Mouse (Mus musculus): ENCODE results near the gene Hist1h2bh.

DNA sequence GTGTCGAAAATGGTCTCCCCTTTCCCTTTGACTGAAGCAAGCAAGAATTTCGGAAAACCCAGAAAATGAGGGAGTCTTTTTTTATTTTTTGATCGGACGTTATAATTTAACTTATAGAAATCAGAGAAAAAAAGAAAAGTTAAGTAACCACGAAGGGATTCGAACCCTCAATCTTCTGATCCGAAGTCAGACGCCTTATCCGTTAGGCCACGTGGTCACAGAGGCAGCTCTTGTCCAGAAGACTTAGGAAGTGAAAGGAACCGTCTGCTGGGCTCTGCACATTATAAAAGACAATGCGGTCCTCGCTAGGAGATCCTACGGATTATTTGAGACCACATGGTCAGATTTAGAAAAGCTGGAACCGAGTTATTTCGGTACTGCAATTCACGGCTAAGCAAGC is 16.9 kb downstream of the Hist1h2bh start:
- TF ChIP-seq CTCF (IDR thresholded peaks at IDR 0.05; ENCODE audit: borderline replicate concordance, extremely low read depth, insufficient read depth, insufficient read length), result no peak
- no peak for TF ChIP-seq POLR2A (IDR thresholded peaks at IDR 0.05; ENCODE audit: borderline replicate concordance, extremely low read depth, insufficient read depth, insufficient read length, poor library complexity, severe bottlenecking)

Data from brain, embryonic 14.5 days (tissue).